19 mouse cellular contexts compared by ENCODE assay signal in genomic region chr3:137011551-137011950, GRCm38 (mm10).
A peak's percentile ranks its signal among the peaks of the same experiment; 100 is the strongest.
DNase-seq lines count a peak whose midpoint lies in the region; ATAC-seq and TF ChIP-seq lines count a peak whose summit lies in the region.
"Had no signal": no experiment of that assay in that cellular context is flagged by ENCODE, and none has a peak within 500 bp of the region (broad histone marks: within the 10 kb centered on the region; RNA-seq: fewer than 3 reads in every experiment).

No protein-coding gene starts in this region.

- peak; percentile 17 for DNase-seq in embryonic facial prominence, embryonic 14.5 days (ENCODE audit: low spot score)
- DNase-seq in embryonic facial prominence, embryonic 10.5 days (ENCODE audit: low spot score), result no peak
- peak; percentile 33 for DNase-seq in midbrain, postnatal 0 days (ENCODE audit: low spot score)
- no peak for DNase-seq in midbrain, embryonic 14.5 days
- DNase-seq in cerebellum, adult 8-10 months, result peak; percentile 36
- DNase-seq in forebrain, postnatal 0 days, result no peak
- DNase-seq in adrenal gland, postnatal 14 days, result no peak
- no peak for DNase-seq in kidney, adult 2 months
- DNase-seq: kidney, adult 9 months; kidney, postnatal 36 days; lung, adult 2 months; lung, postnatal 36 days; thymus, adult 18-20 months had no signal

- H3K9ac ChIP-seq in embryonic facial prominence, embryonic 14.5 days (ENCODE audit: low read depth, low read length), result no peak overlapping the region
- H3K9ac ChIP-seq in midbrain, postnatal 0 days (replicated peaks; ENCODE audit: low read length, poor library complexity, severe bottlenecking), result no peak overlapping the region
- no peak overlapping the region for H3K9ac ChIP-seq in midbrain, embryonic 14.5 days (replicated peaks; ENCODE audit: low read length)
- H3K9ac ChIP-seq in forebrain, postnatal 0 days, result no peak overlapping the region
- H3K9ac ChIP-seq: limb, embryonic 12.5 days; liver, embryonic 12.5 days; neural tube, embryonic 12.5 days had no signal

- H3K27me3 ChIP-seq in embryonic facial prominence, embryonic 14.5 days (replicated peaks; ENCODE audit: control insufficient read depth, insufficient read depth, low read length), result no peaks in the 10 kb centered on the region
- no peaks in the 10 kb centered on the region for H3K27me3 ChIP-seq in embryonic facial prominence, embryonic 10.5 days (replicated peaks; ENCODE audit: low read depth, poor library complexity, severe bottlenecking)
- no peaks in the 10 kb centered on the region for H3K27me3 ChIP-seq in midbrain, postnatal 0 days (ENCODE audit: insufficient read depth, low read length)
- H3K27me3 ChIP-seq in midbrain, embryonic 14.5 days (ENCODE audit: control insufficient read depth, insufficient read depth, low read length), result no peaks in the 10 kb centered on the region
- H3K27me3 ChIP-seq in forebrain, postnatal 0 days (ENCODE audit: insufficient read depth, low read length), result no peaks in the 10 kb centered on the region
- H3K27me3 ChIP-seq in kidney, adult 2 months (replicated peaks; ENCODE audit: control insufficient read depth, insufficient read depth, low read length), result no peaks in the 10 kb centered on the region
- H3K27me3 ChIP-seq: CH12.LX; limb, embryonic 12.5 days; liver, embryonic 12.5 days; neural tube, embryonic 12.5 days had no signal

- no peaks in the 10 kb centered on the region for H3K36me3 ChIP-seq in embryonic facial prominence, embryonic 14.5 days (ENCODE audit: control insufficient read depth, insufficient read depth, low read length)
- no peaks in the 10 kb centered on the region for H3K36me3 ChIP-seq in embryonic facial prominence, embryonic 10.5 days (replicated peaks)
- no peaks in the 10 kb centered on the region for H3K36me3 ChIP-seq in midbrain, postnatal 0 days (ENCODE audit: insufficient read depth, low read length)
- H3K36me3 ChIP-seq in midbrain, embryonic 14.5 days (ENCODE audit: control insufficient read depth, insufficient read depth, low read length), result no peaks in the 10 kb centered on the region
- no peaks in the 10 kb centered on the region for H3K36me3 ChIP-seq in forebrain, postnatal 0 days (ENCODE audit: insufficient read depth)
- H3K36me3 ChIP-seq in kidney, adult 2 months (ENCODE audit: control insufficient read depth, insufficient read depth, low read length), result no peaks in the 10 kb centered on the region
- H3K36me3 ChIP-seq: limb, embryonic 12.5 days; liver, embryonic 12.5 days; midbrain, embryonic 10.5 days; neural tube, embryonic 12.5 days had no signal

- H3K4me2 ChIP-seq in embryonic facial prominence, embryonic 14.5 days (ENCODE audit: low read depth, low read length), result no peak overlapping the region
- H3K4me2 ChIP-seq in midbrain, postnatal 0 days (ENCODE audit: low read depth, low read length, poor library complexity, severe bottlenecking), result no peak overlapping the region
- H3K4me2 ChIP-seq in midbrain, embryonic 14.5 days (ENCODE audit: low read length), result no peak overlapping the region
- no peak overlapping the region for H3K4me2 ChIP-seq in forebrain, postnatal 0 days (ENCODE audit: low read depth)
- H3K4me2 ChIP-seq: limb, embryonic 12.5 days; liver, embryonic 12.5 days; neural tube, embryonic 12.5 days had no signal

- 56% methylated on average over 2 of the region's 2 CpGs for WGBS in embryonic facial prominence, embryonic 14.5 days
- 70% methylated on average over 2 of the region's 2 CpGs for WGBS in embryonic facial prominence, embryonic 10.5 days
- 77% methylated on average over 2 of the region's 2 CpGs for WGBS in midbrain, postnatal 0 days
- WGBS in midbrain, embryonic 14.5 days, result 74% methylated on average over 2 of the region's 2 CpGs
- 36% methylated on average over 2 of the region's 2 CpGs for WGBS in forebrain, postnatal 0 days
- WGBS in kidney, adult 2 months, result 84% methylated on average over 2 of the region's 2 CpGs

- H3K9me3 ChIP-seq in embryonic facial prominence, embryonic 14.5 days (ENCODE audit: control insufficient read depth, low read length), result no peaks in the 10 kb centered on the region
- no peaks in the 10 kb centered on the region for H3K9me3 ChIP-seq in embryonic facial prominence, embryonic 10.5 days
- H3K9me3 ChIP-seq in midbrain, postnatal 0 days (ENCODE audit: low read length), result no peaks in the 10 kb centered on the region
- H3K9me3 ChIP-seq in midbrain, embryonic 14.5 days (ENCODE audit: control insufficient read depth, low read length), result no peaks in the 10 kb centered on the region
- no peaks in the 10 kb centered on the region for H3K9me3 ChIP-seq in forebrain, postnatal 0 days (ENCODE audit: low read length)
- H3K9me3 ChIP-seq: limb, embryonic 12.5 days; liver, embryonic 12.5 days; midbrain, embryonic 10.5 days; neural tube, embryonic 12.5 days had no signal

- no peak; the same call in 1 of the 2 replicates for ATAC-seq in embryonic facial prominence, embryonic 14.5 days (ENCODE audit: low read depth)
- ATAC-seq in midbrain, postnatal 0 days (ENCODE audit: low FRiP score), result no peak
- ATAC-seq in midbrain, embryonic 14.5 days (ENCODE audit: low FRiP score, low TSS enrichment), result no peak
- peak; percentile 23; the same call in 1 of the 2 replicates for ATAC-seq in forebrain, postnatal 0 days
- ATAC-seq: inflammation-experienced regulatory T-cells, adult 6 months; liver, embryonic 12.5 days had no signal

- no peak overlapping the region for H3K4me3 ChIP-seq in embryonic facial prominence, embryonic 14.5 days (ENCODE audit: low read depth, low read length)
- no peak overlapping the region for H3K4me3 ChIP-seq in embryonic facial prominence, embryonic 10.5 days
- H3K4me3 ChIP-seq in midbrain, postnatal 0 days (ENCODE audit: low read depth, low read length), result no peak overlapping the region
- no peak overlapping the region for H3K4me3 ChIP-seq in midbrain, embryonic 14.5 days (replicated peaks; ENCODE audit: low read depth, low read length)
- no peak overlapping the region for H3K4me3 ChIP-seq in forebrain, postnatal 0 days (ENCODE audit: low read depth, low read length)
- H3K4me3 ChIP-seq in kidney, adult 2 months (ENCODE audit: insufficient read depth, low read depth, low read length), result no peak overlapping the region
- H3K4me3 ChIP-seq: limb, embryonic 12.5 days; liver, embryonic 12.5 days; midbrain, embryonic 10.5 days; neural tube, embryonic 12.5 days had no signal

- no peak for TF ChIP-seq CTCF in midbrain, postnatal 0 days (IDR thresholded peaks at IDR 0.05)
- TF ChIP-seq CTCF in forebrain, postnatal 0 days (IDR thresholded peaks at IDR 0.05; ENCODE audit: low read depth), result no peak
- no peak for TF ChIP-seq CTCF in kidney, adult 2 months (conservative IDR thresholded peaks at IDR 0.05; ENCODE audit: insufficient read depth, insufficient read length, low read depth, low read length)

- no peak for TF ChIP-seq POLR2A in kidney, adult 2 months (IDR thresholded peaks at IDR 0.05; ENCODE audit: low read depth, low read length)

- H3K27ac ChIP-seq in embryonic facial prominence, embryonic 14.5 days (replicated peaks; ENCODE audit: low read depth, low read length), result no peak overlapping the region
- H3K27ac ChIP-seq in embryonic facial prominence, embryonic 10.5 days (replicated peaks), result no peak overlapping the region
- H3K27ac ChIP-seq in midbrain, postnatal 0 days (ENCODE audit: low read depth, low read length), result no peak overlapping the region
- no peak overlapping the region for H3K27ac ChIP-seq in midbrain, embryonic 14.5 days (replicated peaks; ENCODE audit: low read depth, low read length)
- H3K27ac ChIP-seq in forebrain, postnatal 0 days (ENCODE audit: low read depth, low read length), result no peak overlapping the region
- no peak overlapping the region for H3K27ac ChIP-seq in kidney, adult 2 months (ENCODE audit: insufficient read depth, low read depth, low read length)
- H3K27ac ChIP-seq: limb, embryonic 12.5 days; liver, embryonic 12.5 days; midbrain, embryonic 10.5 days; neural tube, embryonic 12.5 days had no signal

- H3K4me1 ChIP-seq in embryonic facial prominence, embryonic 14.5 days (ENCODE audit: control insufficient read depth, insufficient read depth, low read length), result no peaks in the 10 kb centered on the region
- H3K4me1 ChIP-seq in embryonic facial prominence, embryonic 10.5 days, result no peaks in the 10 kb centered on the region
- H3K4me1 ChIP-seq in midbrain, postnatal 0 days (ENCODE audit: insufficient read depth, low read length), result no peaks in the 10 kb centered on the region
- no peaks in the 10 kb centered on the region for H3K4me1 ChIP-seq in midbrain, embryonic 14.5 days (ENCODE audit: control insufficient read depth, insufficient read depth, low read length)
- no peaks in the 10 kb centered on the region for H3K4me1 ChIP-seq in forebrain, postnatal 0 days (ENCODE audit: insufficient read depth)
- no peaks in the 10 kb centered on the region for H3K4me1 ChIP-seq in kidney, adult 2 months (ENCODE audit: control insufficient read depth, insufficient read depth, low read length)
- H3K4me1 ChIP-seq: limb, embryonic 12.5 days; liver, embryonic 12.5 days; midbrain, embryonic 10.5 days; neural tube, embryonic 12.5 days had no signal

Comparison
In these comparisons a context has a peak if more than half of its experiments do, and no peak if none do; other contexts are left out.
1. DNase-seq: peak in embryonic facial prominence, embryonic 14.5 days (single experiment), midbrain, postnatal 0 days (single experiment) and cerebellum, adult 8-10 months (single experiment); none in embryonic facial prominence, embryonic 10.5 days (single experiment), midbrain, embryonic 14.5 days (single experiment), forebrain, postnatal 0 days (single experiment), adrenal gland, postnatal 14 days (single experiment) and kidney, adult 2 months (single experiment).